Mouse (Mus musculus): Measurements from ENCODE around the gene Acad11. TPM values are rescaled to one million over a fixed set of nuclear protein-coding genes. Genes with fewer than 3 reads are reported as not detected.

The Acad11 gene
- polyA plus RNA-seq, 1 experiment from 2014 or later = 9.8 TPM

GRCm38 (mm10) chr9:104108571-104109143 lies 45.5 kb downstream of the Acad11 start:
- Histone ChIP-seq H3K4me1 (peaks cover 22% of the 10 kb centered on the region), H3K27me3 (no peaks in the 10 kb centered on the region), H3K4me3 (no peak overlapping the region), H3K9ac (no peak overlapping the region), H3K36me3 (no peaks in the 10 kb centered on the region), H3K27ac (peak overlapping the region; percentile 73), H3K4me2 (peak overlapping the region; percentile 16; the same call in 1 of the 2 replicates), H3K9me3 (0 out of 2 replicates have a peak, but pooled peaks cover 5% of the 10 kb centered on the region)
- 59% methylated on average over 2 of the region's 2 CpGs for WGBS
- ATAC-seq (ENCODE audit: insufficient number of reproducible peaks, insufficient read depth, low FRiP score, low TSS enrichment, low read depth) = no peak

GRCm38 (mm10) chr9:104109151-104109550 lies 46.0 kb downstream of the Acad11 start:
- H3K36me3 ChIP-seq = no peaks in the 10 kb centered on the region
- H3K27me3 ChIP-seq = no peaks in the 10 kb centered on the region
- H3K9ac ChIP-seq = no peak overlapping the region
- ATAC-seq (ENCODE audit: insufficient number of reproducible peaks, insufficient read depth, low FRiP score, low TSS enrichment, low read depth) = no peak
- no peak overlapping the region for H3K4me3 ChIP-seq
- peaks cover 24% of the 10 kb centered on the region for H3K4me1 ChIP-seq
- H3K27ac ChIP-seq = peak overlapping the region; percentile 73
- WGBS = 45% methylated on average over 5 of the region's 5 CpGs
- peak overlapping the region; percentile 16; the same call in 1 of the 2 replicates for H3K4me2 ChIP-seq
- H3K9me3 ChIP-seq = 0 out of 2 replicates have a peak, but pooled peaks cover 5% of the 10 kb centered on the region

GRCm38 (mm10) chr9:104123101-104123500 lies 59.9 kb downstream of the Acad11 start:
- Histone ChIP-seq H3K36me3 (no peaks in the 10 kb centered on the region), H3K27ac (peak overlapping the region; percentile 72; the same call in 1 of the 2 replicates), H3K9ac (no peak overlapping the region), H3K4me1 (peaks cover 56% of the 10 kb centered on the region), H3K27me3 (no peaks in the 10 kb centered on the region), H3K9me3 (no peaks in the 10 kb centered on the region), H3K4me2 (no peak overlapping the region), H3K4me3 (no peak overlapping the region)
- ATAC-seq (ENCODE audit: insufficient number of reproducible peaks, insufficient read depth, low FRiP score, low TSS enrichment, low read depth) = no peak
- 68% methylated on average over 5 of the region's 5 CpGs for WGBS

GRCm38 (mm10) chr9:104123622-104124021 lies 60.4 kb downstream of the Acad11 start:
- no peak for ATAC-seq (ENCODE audit: insufficient number of reproducible peaks, insufficient read depth, low FRiP score, low TSS enrichment, low read depth)
- peak overlapping the region; percentile 72 for H3K27ac ChIP-seq
- no peak overlapping the region for H3K9ac ChIP-seq
- peaks cover 53% of the 10 kb centered on the region for H3K4me1 ChIP-seq
- no peaks in the 10 kb centered on the region for H3K9me3 ChIP-seq
- H3K27me3 ChIP-seq = no peaks in the 10 kb centered on the region
- no peak overlapping the region for H3K4me3 ChIP-seq
- H3K36me3 ChIP-seq = no peaks in the 10 kb centered on the region
- H3K4me2 ChIP-seq = no peak overlapping the region
- WGBS = 31% methylated on average over 5 of the region's 5 CpGs

GRCm38 (mm10) chr9:104126833-104127232 lies 63.7 kb downstream of the Acad11 start, which contains the start of gene Ackr4:
TSS of gene Ackr4 (minus strand) at chr9:104126933.
- Histone ChIP-seq H3K4me2 (no peak within 1 kb of the TSS), H3K4me3 (no peak within 1 kb of the TSS), H3K9me3 (no peaks in the 10 kb centered on the region), H3K27ac (0 out of 2 replicates have a peak within 1 kb of the TSS, but pooled peaks have one; percentile 17), H3K27me3 (no peaks in the 10 kb centered on the region), H3K9ac (no peak within 1 kb of the TSS), H3K36me3 (no peaks in the 10 kb centered on the region), H3K4me1 (peaks cover 33% of the 10 kb centered on the region)
- 64% methylated on average over 3 of the region's 3 CpGs for WGBS
- no peak for ATAC-seq (ENCODE audit: insufficient number of reproducible peaks, insufficient read depth, low FRiP score, low TSS enrichment, low read depth)

GRCm38 (mm10) chr9:104128110-104128509 lies 64.9 kb downstream of the Acad11 start:
- Histone ChIP-seq H3K9ac (no peak overlapping the region), H3K4me1 (peaks cover 29% of the 10 kb centered on the region), H3K9me3 (no peaks in the 10 kb centered on the region), H3K36me3 (no peaks in the 10 kb centered on the region), H3K4me3 (no peak overlapping the region), H3K27me3 (no peaks in the 10 kb centered on the region), H3K4me2 (no peak overlapping the region), H3K27ac (0 out of 2 replicates have a peak overlapping the region, but pooled peaks have one; percentile 17)
- WGBS = 63% methylated on average over 2 of the region's 2 CpGs
- ATAC-seq (ENCODE audit: insufficient number of reproducible peaks, insufficient read depth, low FRiP score, low TSS enrichment, low read depth) = no peak

GRCm38 (mm10) chr9:104130141-104130755 lies 67.1 kb downstream of the Acad11 start:
- no peak overlapping the region for H3K9ac ChIP-seq
- no peaks in the 10 kb centered on the region for H3K9me3 ChIP-seq
- H3K36me3 ChIP-seq = no peaks in the 10 kb centered on the region
- no peak overlapping the region for H3K4me2 ChIP-seq
- 87% methylated on average over 9 of the region's 9 CpGs for WGBS
- ATAC-seq (ENCODE audit: insufficient number of reproducible peaks, insufficient read depth, low FRiP score, low TSS enrichment, low read depth) = no peak
- H3K4me1 ChIP-seq = peaks cover 12% of the 10 kb centered on the region; the same call in 1 of the 2 replicates
- H3K27ac ChIP-seq = no peak overlapping the region
- H3K27me3 ChIP-seq = no peaks in the 10 kb centered on the region
- no peak overlapping the region for H3K4me3 ChIP-seq

GRCm38 (mm10) chr9:104140351-104140750 lies 77.2 kb downstream of the Acad11 start:
- ATAC-seq (ENCODE audit: insufficient number of reproducible peaks, insufficient read depth, low FRiP score, low TSS enrichment, low read depth) = no peak
- Histone ChIP-seq H3K9ac (no peak overlapping the region), H3K27me3 (no peaks in the 10 kb centered on the region), H3K27ac (no peak overlapping the region), H3K4me3 (no peak overlapping the region), H3K9me3 (no peaks in the 10 kb centered on the region), H3K4me2 (no peak overlapping the region), H3K4me1 (no peaks in the 10 kb centered on the region), H3K36me3 (no peaks in the 10 kb centered on the region)
- WGBS = 83% methylated on average over 6 of the region's 6 CpGs

GRCm38 (mm10) chr9:104142805-104143204 lies 79.6 kb downstream of the Acad11 start:
- no peak for ATAC-seq (ENCODE audit: insufficient number of reproducible peaks, insufficient read depth, low FRiP score, low TSS enrichment, low read depth)
- WGBS = 88% methylated on average over 14 of the region's 14 CpGs
- Histone ChIP-seq H3K9me3 (no peaks in the 10 kb centered on the region), H3K4me2 (no peak overlapping the region), H3K4me1 (no peaks in the 10 kb centered on the region), H3K27me3 (no peaks in the 10 kb centered on the region), H3K4me3 (no peak overlapping the region), H3K36me3 (no peaks in the 10 kb centered on the region), H3K27ac (no peak overlapping the region), H3K9ac (no peak overlapping the region)

GRCm38 (mm10) chr9:104144314-104144996 lies 81.3 kb downstream of the Acad11 start:
- no peaks in the 10 kb centered on the region for H3K27me3 ChIP-seq
- no peak overlapping the region for H3K9ac ChIP-seq
- no peak overlapping the region for H3K4me2 ChIP-seq
- no peaks in the 10 kb centered on the region for H3K9me3 ChIP-seq
- ATAC-seq (ENCODE audit: insufficient number of reproducible peaks, insufficient read depth, low FRiP score, low TSS enrichment, low read depth) = no peak
- H3K4me1 ChIP-seq = no peaks in the 10 kb centered on the region
- H3K36me3 ChIP-seq = no peaks in the 10 kb centered on the region
- 84% methylated on average over 8 of the region's 8 CpGs for WGBS
- H3K4me3 ChIP-seq = no peak overlapping the region
- H3K27ac ChIP-seq = no peak overlapping the region

- H3K4me2 ChIP-seq = no peak overlapping the region
- no peaks in the 10 kb centered on the region for H3K4me1 ChIP-seq
- no peak for ATAC-seq (ENCODE audit: insufficient number of reproducible peaks, insufficient read depth, low FRiP score, low TSS enrichment, low read depth)
- no peak overlapping the region for H3K4me3 ChIP-seq
- H3K9me3 ChIP-seq = no peaks in the 10 kb centered on the region
- H3K27me3 ChIP-seq = no peaks in the 10 kb centered on the region
- H3K27ac ChIP-seq = no peak overlapping the region
- no peak overlapping the region for H3K9ac ChIP-seq
- peaks cover 18% of the 10 kb centered on the region for H3K36me3 ChIP-seq
- 76% methylated on average over 7 of the region's 7 CpGs for WGBS
Measured at GRCm38 (mm10) chr9:104146683-104147082, 83.5 kb downstream of the Acad11 start.

Measured in embryonic facial prominence, embryonic 13.5 days (tissue).